Mouse (Mus musculus) spleen, adult 2 months (tissue): ENCODE measurements around the gene Bhlha9. TPM values are rescaled to one million over a fixed set of nuclear protein-coding genes. Genes with fewer than 3 reads are reported as not detected.
"Not testable (repeated sequence)": the region's sequence is repeated elsewhere in the genome, so short reads cannot be mapped to it uniquely, and the experiment has no call there.

ENCODE experiments used
- DNase-seq, 2 experiments: peaks; one replicate each; pipeline versions ENCODE4 v3.0.0 to v3.0.0-alpha.2; 2012 to 2021; ENCODE audit warnings: low spot score in 2 of 2, low read depth in 1 of 2
- H3K27ac ChIP-seq: fragments of 200-500 bp; 2 replicates; pipeline ENCODE4 v1.5.1; 2012; ENCODE audit warnings: low read length, inconsistent platforms; ENCODE audit not compliant: insufficient read depth
- H3K27me3 ChIP-seq: fragments of 200-500 bp; 2 replicates; pipeline ENCODE4 v1.6.1; 2012; ENCODE audit warnings: mild to moderate bottlenecking, moderate library complexity, low read length, inconsistent platforms; ENCODE audit not compliant: control insufficient read depth, insufficient read depth
- H3K36me3 ChIP-seq: fragments of 200-500 bp; 2 replicates; pipeline ENCODE4 v1.6.1; 2012; ENCODE audit warnings: mild to moderate bottlenecking, low read length, inconsistent platforms; ENCODE audit not compliant: control insufficient read depth, insufficient read depth
- H3K4me1 ChIP-seq: fragments of 200-500 bp; 2 replicates; pipeline ENCODE4 v1.6.1; 2011; ENCODE audit warnings: inconsistent platforms; ENCODE audit not compliant: control insufficient read depth, insufficient read depth, insufficient read length
- H3K4me3 ChIP-seq: fragments of 200-500 bp; 2 replicates; pipeline ENCODE4 v1.5.1; 2011; ENCODE audit warnings: mild to moderate bottlenecking, inconsistent platforms; ENCODE audit not compliant: insufficient read depth, insufficient read length; ENCODE audit errors: extremely low read depth
- CTCF ChIP-seq: fragments of 200-500 bp; IDR thresholded peaks from 2 replicates; pipeline ENCODE4 v1.5.1; 2011; ENCODE audit warnings: mild to moderate bottlenecking, inconsistent platforms; ENCODE audit not compliant: insufficient read depth, insufficient read length, insufficient replicate concordance; ENCODE audit errors: extremely low read depth
- POLR2A ChIP-seq: fragments of 200-500 bp; IDR thresholded peaks from 2 replicates; pipeline ENCODE4 v1.6.1; 2011; ENCODE audit warnings: low read depth, low read length, inconsistent platforms
- WGBS: fragments of 180-500 bp; shearing (Covaris S2); methylation state at CpG from one replicate; pipeline ENCODE4 v1.1.7; 2018; 5-methylcytosine and 5-hydroxymethylcytosine counted together
- polyA plus RNA-seq: library from polyadenylated mRNA; depleted of rRNA; stranded (reverse); fragments of >200 nt; gene quantifications from 2 replicates; pipeline ENCODE4 v1.2.3, GENCODE M21; 2012

Bhlha9 gene
- polyA plus RNA-seq, 1 experiment: not detected

GRCm38 (mm10) chr11:76661790-76662468, 10.3 kb upstream of the Bhlha9 start:
- H3K4me3 ChIP-seq: no peak overlapping the region
- 83% methylated on average over 7 of the region's 7 CpGs for WGBS
- peaks cover 12% of the 10 kb centered on the region for H3K27me3 ChIP-seq
- H3K36me3 ChIP-seq: no peaks in the 10 kb centered on the region
- no peak for DNase-seq
- TF ChIP-seq CTCF (no peak), POLR2A (no peak)
- no peak overlapping the region for H3K27ac ChIP-seq
- H3K4me1 ChIP-seq: no peaks in the 10 kb centered on the region

- no peak for TF ChIP-seq POLR2A
- TF ChIP-seq CTCF: no peak
- H3K27ac ChIP-seq: no peak overlapping the region
- 16% methylated on average over 35 of the region's 35 CpGs for WGBS
- no peak overlapping the region for H3K4me3 ChIP-seq
- H3K36me3 ChIP-seq: no peaks in the 10 kb centered on the region
- no peaks in the 10 kb centered on the region for H3K4me1 ChIP-seq
- peaks cover 14% of the 10 kb centered on the region for H3K27me3 ChIP-seq
- no peak for DNase-seq
Measured at GRCm38 (mm10) chr11:76666002-76666649, 6.1 kb upstream of the Bhlha9 start.

GRCm38 (mm10) chr11:76667807-76668206, 4.5 kb upstream of the Bhlha9 start:
- TF ChIP-seq POLR2A: no peak
- no peak for TF ChIP-seq CTCF
- peaks cover 14% of the 10 kb centered on the region for H3K27me3 ChIP-seq
- H3K4me1 ChIP-seq: no peaks in the 10 kb centered on the region
- no peaks in the 10 kb centered on the region for H3K36me3 ChIP-seq
- no peak overlapping the region for H3K27ac ChIP-seq
- no peak for DNase-seq
- 22% methylated on average over 4 of the region's 4 CpGs for WGBS
- H3K4me3 ChIP-seq: no peak overlapping the region

- 7% methylated on average over 64 of the region's 64 CpGs for WGBS
- TF ChIP-seq CTCF (no peak), POLR2A (no peak)
- Histone ChIP-seq H3K27ac (no peak overlapping the region), H3K36me3 (no peaks in the 10 kb centered on the region), H3K27me3 (peaks cover 4% of the 10 kb centered on the region), H3K4me1 (no peaks in the 10 kb centered on the region), H3K4me3 (no peak overlapping the region)
- DNase-seq: no peak
Measured at GRCm38 (mm10) chr11:76672561-76673384, 503 bp downstream of the Bhlha9 start.

- 61% methylated on average over 8 of the region's 8 CpGs for WGBS
- no peaks in the 10 kb centered on the region for H3K36me3 ChIP-seq
- no peak overlapping the region for H3K4me3 ChIP-seq
- DNase-seq: no peak
- no peak for TF ChIP-seq POLR2A
- TF ChIP-seq CTCF: no peak
- H3K4me1 ChIP-seq: no peaks in the 10 kb centered on the region
- H3K27ac ChIP-seq: no peak overlapping the region
- H3K27me3 ChIP-seq: peaks cover 3% of the 10 kb centered on the region; the same call in 1 of the 2 replicates
Measured at GRCm38 (mm10) chr11:76674199-76674598, 1.9 kb downstream of the Bhlha9 start.

GRCm38 (mm10) chr11:76674704-76675103, 2.4 kb downstream of the Bhlha9 start:
- Histone ChIP-seq H3K4me3 (no peak overlapping the region), H3K27me3 (peaks cover 3% of the 10 kb centered on the region; the same call in 1 of the 2 replicates), H3K4me1 (no peaks in the 10 kb centered on the region), H3K36me3 (no peaks in the 10 kb centered on the region), H3K27ac (no peak overlapping the region)
- DNase-seq: no peak
- WGBS: 40% methylated on average over 4 of the region's 4 CpGs
- TF ChIP-seq CTCF (no peak), POLR2A (no peak)

GRCm38 (mm10) chr11:76679508-76679907, 7.2 kb downstream of the Bhlha9 start, which contains the start of gene Trarg1:
Gene Trarg1, plus strand, starts transcription at chr11:76679808.
- H3K4me3 ChIP-seq, DNase-seq, H3K36me3 ChIP-seq, H3K27ac ChIP-seq, H3K27me3 ChIP-seq, H3K4me1 ChIP-seq: not testable (repeated sequence)
- WGBS: 55% methylated on average over 8 of the region's 8 CpGs
